Comparison of ENCODE assay signal across 10 mouse cellular contexts in genomic region chr17:75073887-75074286, GRCm38 (mm10).
DNase-seq lines count a peak whose midpoint lies in the region; ATAC-seq and TF ChIP-seq lines count a peak whose summit lies in the region.
"Had no signal": no experiment of that assay in that cellular context is flagged by ENCODE, and none has a peak within 500 bp of the region (broad histone marks: within the 10 kb centered on the region; RNA-seq: fewer than 3 reads in every experiment).

No protein-coding gene starts in this region.

- no peak overlapping the region for H3K27ac ChIP-seq in lung, embryonic 14.5 days (ENCODE audit: low read depth)
- no peak overlapping the region for H3K27ac ChIP-seq in forebrain, postnatal 0 days (ENCODE audit: low read depth, low read length)
- H3K27ac ChIP-seq in hindbrain, postnatal 0 days = no peak overlapping the region
- no peak overlapping the region for H3K27ac ChIP-seq in midbrain, embryonic 13.5 days
- no peak overlapping the region for H3K27ac ChIP-seq in forebrain, embryonic 11.5 days (ENCODE audit: low read depth, low read length)

- no peaks in the 10 kb centered on the region for H3K27me3 ChIP-seq in lung, embryonic 14.5 days (ENCODE audit: insufficient read depth, low read length)
- no peaks in the 10 kb centered on the region for H3K27me3 ChIP-seq in forebrain, postnatal 0 days (ENCODE audit: insufficient read depth, low read length)
- no peaks in the 10 kb centered on the region for H3K27me3 ChIP-seq in hindbrain, postnatal 0 days (ENCODE audit: insufficient read depth, low read length)
- H3K27me3 ChIP-seq in midbrain, embryonic 13.5 days = peaks cover 4% of the 10 kb centered on the region
- H3K27me3 ChIP-seq in forebrain, embryonic 11.5 days (ENCODE audit: control insufficient read depth, insufficient read depth, low read length) = no peaks in the 10 kb centered on the region
- H3K27me3 ChIP-seq: embryonic facial prominence, embryonic 13.5 days had no signal

- no peak overlapping the region for H3K4me3 ChIP-seq in lung, embryonic 14.5 days (ENCODE audit: low read depth, low read length)
- H3K4me3 ChIP-seq in forebrain, postnatal 0 days (ENCODE audit: low read depth, low read length) = no peak overlapping the region
- no peak overlapping the region for H3K4me3 ChIP-seq in hindbrain, postnatal 0 days (ENCODE audit: low read length)
- H3K4me3 ChIP-seq in midbrain, embryonic 13.5 days (replicated peaks) = no peak overlapping the region
- no peak overlapping the region for H3K4me3 ChIP-seq in forebrain, embryonic 11.5 days (ENCODE audit: low read depth, low read length)
- H3K4me3 ChIP-seq: embryonic facial prominence, embryonic 13.5 days had no signal

- TF ChIP-seq CTCF in lung, embryonic 14.5 days (IDR thresholded peaks at IDR 0.05; ENCODE audit: low read depth) = no peak
- no peak for TF ChIP-seq CTCF in forebrain, postnatal 0 days (IDR thresholded peaks at IDR 0.05; ENCODE audit: low read depth)
- TF ChIP-seq CTCF in hindbrain, postnatal 0 days (IDR thresholded peaks at IDR 0.05; ENCODE audit: low read depth) = no peak

- DNase-seq in testis, postnatal 14 days (ENCODE audit: low spot score) = peak; percentile 27
- no peak for DNase-seq in testis, postnatal 10 days (ENCODE audit: low spot score)
- DNase-seq in kidney, adult 18-20 months = peak; percentile 21
- DNase-seq in lung, embryonic 14.5 days = peak; percentile 41
- no peak for DNase-seq in forebrain, postnatal 0 days
- no peak for DNase-seq in hindbrain, postnatal 0 days (ENCODE audit: low spot score)
- no peak for DNase-seq in forebrain, embryonic 11.5 days (ENCODE audit: low spot score)
- DNase-seq: right cerebral cortex, postnatal 4 days had no signal

- WGBS in lung, embryonic 14.5 days = 30% methylated on average over 8 of the region's 8 CpGs
- 50% methylated on average over 8 of the region's 8 CpGs for WGBS in forebrain, postnatal 0 days
- 71% methylated on average over 8 of the region's 8 CpGs for WGBS in hindbrain, postnatal 0 days
- WGBS in midbrain, embryonic 13.5 days = 70% methylated on average over 8 of the region's 8 CpGs
- 64% methylated on average over 8 of the region's 8 CpGs for WGBS in forebrain, embryonic 11.5 days

- no peaks in the 10 kb centered on the region for H3K9me3 ChIP-seq in lung, embryonic 14.5 days (ENCODE audit: low read depth, low read length)
- no peaks in the 10 kb centered on the region for H3K9me3 ChIP-seq in forebrain, postnatal 0 days (ENCODE audit: low read length)
- no peaks in the 10 kb centered on the region for H3K9me3 ChIP-seq in hindbrain, postnatal 0 days (ENCODE audit: low read length)
- no peaks in the 10 kb centered on the region for H3K9me3 ChIP-seq in midbrain, embryonic 13.5 days
- no peaks in the 10 kb centered on the region for H3K9me3 ChIP-seq in forebrain, embryonic 11.5 days (ENCODE audit: control insufficient read depth, low read length)
- H3K9me3 ChIP-seq: embryonic facial prominence, embryonic 13.5 days had no signal

- no peaks in the 10 kb centered on the region for H3K36me3 ChIP-seq in lung, embryonic 14.5 days (ENCODE audit: insufficient read depth)
- H3K36me3 ChIP-seq in forebrain, postnatal 0 days (ENCODE audit: insufficient read depth) = no peaks in the 10 kb centered on the region
- H3K36me3 ChIP-seq in hindbrain, postnatal 0 days (ENCODE audit: insufficient read depth, low read length) = no peaks in the 10 kb centered on the region
- H3K36me3 ChIP-seq in midbrain, embryonic 13.5 days = no peaks in the 10 kb centered on the region
- no peaks in the 10 kb centered on the region for H3K36me3 ChIP-seq in forebrain, embryonic 11.5 days (ENCODE audit: control insufficient read depth, insufficient read depth, low read length)
- H3K36me3 ChIP-seq: embryonic facial prominence, embryonic 13.5 days had no signal

- no peaks in the 10 kb centered on the region for H3K4me1 ChIP-seq in lung, embryonic 14.5 days (ENCODE audit: insufficient read depth)
- H3K4me1 ChIP-seq in forebrain, postnatal 0 days (ENCODE audit: insufficient read depth) = no peaks in the 10 kb centered on the region
- no peaks in the 10 kb centered on the region for H3K4me1 ChIP-seq in hindbrain, postnatal 0 days (ENCODE audit: insufficient read depth, low read length)
- H3K4me1 ChIP-seq in midbrain, embryonic 13.5 days (replicated peaks) = no peaks in the 10 kb centered on the region; the same call in 1 of the 2 replicates
- H3K4me1 ChIP-seq in forebrain, embryonic 11.5 days (replicated peaks; ENCODE audit: control insufficient read depth, insufficient read depth, low read length) = no peaks in the 10 kb centered on the region

- no peak for ATAC-seq in lung, embryonic 14.5 days (ENCODE audit: insufficient read depth)
- no peak for ATAC-seq in forebrain, postnatal 0 days
- no peak for ATAC-seq in hindbrain, postnatal 0 days
- no peak for ATAC-seq in midbrain, embryonic 13.5 days
- ATAC-seq in forebrain, embryonic 11.5 days (replicated peaks; ENCODE audit: low FRiP score) = no peak

- H3K4me2 ChIP-seq in lung, embryonic 14.5 days = no peak overlapping the region
- no peak overlapping the region for H3K4me2 ChIP-seq in forebrain, postnatal 0 days (ENCODE audit: low read depth)
- H3K4me2 ChIP-seq in hindbrain, postnatal 0 days (ENCODE audit: low read depth, low read length) = no peak overlapping the region
- no peak overlapping the region for H3K4me2 ChIP-seq in midbrain, embryonic 13.5 days (replicated peaks)
- no peak overlapping the region for H3K4me2 ChIP-seq in forebrain, embryonic 11.5 days (ENCODE audit: low read depth, low read length, severe bottlenecking)
- H3K4me2 ChIP-seq: embryonic facial prominence, embryonic 13.5 days had no signal

- H3K9ac ChIP-seq in lung, embryonic 14.5 days = no peak overlapping the region
- H3K9ac ChIP-seq in forebrain, postnatal 0 days = no peak overlapping the region
- no peak overlapping the region for H3K9ac ChIP-seq in hindbrain, postnatal 0 days (replicated peaks; ENCODE audit: low read length)
- no peak overlapping the region for H3K9ac ChIP-seq in midbrain, embryonic 13.5 days (replicated peaks)
- H3K9ac ChIP-seq in forebrain, embryonic 11.5 days (ENCODE audit: low read length) = no peak overlapping the region
- H3K9ac ChIP-seq: embryonic facial prominence, embryonic 13.5 days had no signal

Comparison
In these comparisons a context has a peak if more than half of its experiments do, and no peak if none do; other contexts are left out.
1. DNase-seq: peak in testis, postnatal 14 days (single experiment), kidney, adult 18-20 months (single experiment) and lung, embryonic 14.5 days (single experiment); none in testis, postnatal 10 days (single experiment), forebrain, postnatal 0 days (single experiment), hindbrain, postnatal 0 days (single experiment) and forebrain, embryonic 11.5 days (single experiment).